Mouse (Mus musculus) right cerebral cortex, adult 2 months (tissue): Measurements from ENCODE around the gene Col8a2.
A peak's percentile ranks its signal among the peaks of the same experiment; 100 is the strongest.

Experiments used
- DNase-seq, 2 experiments: peaks; one replicate each; pipeline ENCODE4 v3.0.0; 2021 to 2022; ENCODE audit warnings: low spot score in 2 of 2

Col8a2 gene

GRCm38 (mm10) chr4:126286492-126286891 lies at the start of gene Col8a2:
Gene Col8a2, plus strand, starts transcription at chr4:126286793.
- no peak for DNase-seq

- DNase-seq, result no peak
These were observed 48.8 kb upstream of the Col8a2 start for GRCm38 (mm10) chr4:126237721-126238242.

- no peak for DNase-seq
These were observed 46.6 kb upstream of the Col8a2 start for GRCm38 (mm10) chr4:126239862-126240475.

GRCm38 (mm10) chr4:126241956-126242355 lies 44.6 kb upstream of the Col8a2 start:
- DNase-seq, result no peak

- no peak for DNase-seq
These were observed 44.1 kb upstream of the Col8a2 start for GRCm38 (mm10) chr4:126242510-126242909.

- DNase-seq, result peak in 1 of 2 experiments; percentile 67
These were observed 40.2 kb upstream of the Col8a2 start for GRCm38 (mm10) chr4:126246202-126246889.

GRCm38 (mm10) chr4:126248261-126248868 lies 38.2 kb upstream of the Col8a2 start:
- DNase-seq, result no peak

GRCm38 (mm10) chr4:126250659-126251058 lies 35.9 kb upstream of the Col8a2 start:
- no peak for DNase-seq

- no peak for DNase-seq
These were observed 34.8 kb upstream of the Col8a2 start for GRCm38 (mm10) chr4:126251655-126252254.

- no peak for DNase-seq
These were observed 34.0 kb upstream of the Col8a2 start for GRCm38 (mm10) chr4:126252411-126253237.

- DNase-seq, result no peak
These were observed 32.8 kb upstream of the Col8a2 start for GRCm38 (mm10) chr4:126253637-126254272.

GRCm38 (mm10) chr4:126254315-126255112 lies 32.1 kb upstream of the Col8a2 start:
- peak in 1 of 2 experiments; percentile 69 for DNase-seq

GRCm38 (mm10) chr4:126255113-126256001 lies 31.2 kb upstream of the Col8a2 start:
- DNase-seq, result no peak

GRCm38 (mm10) chr4:126256131-126256791 lies 30.3 kb upstream of the Col8a2 start, which contains the start of gene Map7d1:
Gene Map7d1, minus strand, starts transcription at chr4:126256343.
- peak; percentile 86 to 90 for DNase-seq

GRCm38 (mm10) chr4:126256967-126257881 lies 29.4 kb upstream of the Col8a2 start:
- no peak for DNase-seq

- no peak for DNase-seq
These were observed 27.5 kb upstream of the Col8a2 start for GRCm38 (mm10) chr4:126259063-126259462.

- DNase-seq, result no peak
These were observed 27.0 kb upstream of the Col8a2 start for GRCm38 (mm10) chr4:126259523-126260160.
